Mouse (Mus musculus): ENCODE measurements around the gene Eno2.

Gene Eno2

DNA sequence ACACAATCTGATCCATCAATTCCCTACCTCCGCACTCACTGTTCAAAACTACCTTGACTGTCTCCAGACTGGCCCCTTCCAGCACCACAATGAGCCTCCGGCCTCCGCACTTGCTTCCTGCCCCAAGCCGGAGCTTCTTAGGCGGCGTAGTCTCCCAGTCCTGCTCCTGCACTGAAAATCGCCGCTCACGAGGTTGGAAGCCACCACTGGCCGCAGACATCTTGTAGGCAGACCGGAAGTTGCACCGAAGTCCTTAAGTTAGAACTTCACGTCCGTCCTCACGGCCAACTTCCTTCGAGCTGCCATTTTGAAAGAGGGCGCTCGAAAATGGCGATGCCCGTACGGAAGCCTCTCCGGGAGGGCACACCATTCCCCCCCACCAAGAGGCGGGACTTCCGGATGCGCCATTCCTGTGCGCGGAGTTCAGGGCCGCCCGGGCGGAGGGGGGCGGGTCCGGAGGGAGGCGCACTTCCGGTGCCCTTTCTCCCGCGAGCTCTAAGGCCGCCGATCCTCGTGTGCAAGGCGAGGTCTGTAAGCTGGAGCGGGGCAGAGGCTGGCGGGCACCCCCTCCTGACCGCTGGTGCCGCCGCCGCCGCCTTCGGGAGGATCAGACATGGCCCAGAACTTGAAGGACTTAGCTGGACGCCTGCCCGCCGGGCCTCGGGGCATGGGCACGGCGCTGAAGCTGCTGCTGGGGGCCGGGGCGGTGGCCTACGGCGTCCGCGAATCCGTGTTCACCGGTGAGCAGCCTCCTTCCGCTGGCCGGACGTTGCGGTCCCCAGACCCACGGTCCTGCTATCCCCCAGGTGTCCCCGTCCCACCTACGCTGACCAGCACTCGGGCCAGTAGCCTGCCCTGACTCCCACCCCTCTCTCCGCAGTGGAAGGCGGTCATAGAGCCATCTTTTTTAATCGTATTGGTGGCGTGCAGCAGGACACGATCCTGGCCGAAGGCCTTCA lies 57.4 kb downstream of the Eno2 start, which contains the start of the genes Emg1 and Phb2:
TSS of gene Emg1 (minus strand) at position 355 of the 959 bp plus-strand sequence.
TSS of gene Phb2 (plus strand) at position 513 of the 959 bp plus-strand sequence.
- DNase-seq (ENCODE audit: low read depth, low spot score), result peak; percentile 99

Data from mesoderm, embryonic 11.5 days (tissue).